Mouse (Mus musculus) yolk sac, embryonic 10.5 days (tissue): ENCODE measurements around the gene Mettl1.

ENCODE experiments used
- DNase-seq: peaks from one replicate; pipeline ENCODE4 v3.0.0-alpha.2; 2017; ENCODE audit warnings: low spot score

The Mettl1 gene

GRCm38 (mm10) chr10:127085052-127085451 is 43.8 kb downstream of the Mettl1 start:
- no peak for DNase-seq

- no peak for DNase-seq
These were observed 44.4 kb downstream of the Mettl1 start for GRCm38 (mm10) chr10:127085633-127086032.

- DNase-seq: no peak
These were observed 49.6 kb downstream of the Mettl1 start for GRCm38 (mm10) chr10:127090560-127091411.

- no peak for DNase-seq
These were observed 50.5 kb downstream of the Mettl1 start for GRCm38 (mm10) chr10:127091507-127092396.

- DNase-seq: no peak
These were observed 51.5 kb downstream of the Mettl1 start for GRCm38 (mm10) chr10:127092742-127093141.

GRCm38 (mm10) chr10:127094382-127094802 is 53.2 kb downstream of the Mettl1 start:
- DNase-seq: peak; percentile 30
